Mouse (Mus musculus) bone marrow, adult 2 months (tissue): Measurements from ENCODE around the gene Gm28036.

Experiments used
- CTCF ChIP-seq: fragments of 200-500 bp; IDR thresholded peaks from 2 replicates; pipeline ENCODE4 v1.5.1; 2011; ENCODE audit warnings: low read length, control low read depth; ENCODE audit not compliant: control insufficient read depth, insufficient read depth
- POLR2A ChIP-seq: fragments of 200-500 bp; IDR thresholded peaks from 2 replicates; pipeline ENCODE4 v1.6.1; 2011; ENCODE audit warnings: low read depth, mild to moderate bottlenecking, control low read depth, low read length, borderline replicate concordance; ENCODE audit not compliant: control insufficient read depth

GRCm38 (mm10) chr2:156066126-156066525 is 60.8 kb downstream of the Gm28036 start:
- no peak for TF ChIP-seq POLR2A
- no peak for TF ChIP-seq CTCF
